Mouse (Mus musculus): ENCODE measurements around the gene H2al1a. TPM values are rescaled to one million over a fixed set of nuclear protein-coding genes. Genes with fewer than 3 reads are reported as not detected.

H2al1a gene
- not detected for total RNA-seq (2023)

DNA sequence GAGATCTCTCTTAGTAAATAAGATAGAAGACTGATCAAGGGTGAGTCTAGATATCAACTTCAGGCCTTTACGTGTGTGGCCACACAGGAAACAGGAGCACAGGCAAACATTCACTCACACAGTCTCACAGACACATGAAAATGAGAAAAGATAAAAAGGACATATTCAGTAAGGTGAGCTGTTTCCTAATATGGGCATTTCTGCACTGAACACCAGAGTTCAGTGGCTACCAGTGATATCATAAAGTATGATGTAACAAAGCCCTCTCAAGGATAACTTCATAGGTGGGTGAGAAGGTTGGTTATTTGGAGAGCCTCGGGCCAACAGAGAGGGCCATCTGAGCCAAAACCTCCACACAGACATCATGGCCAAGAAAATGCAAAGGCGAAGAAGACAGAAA, at the start of gene H2al1a:
H2al1a (plus strand) TSS at position 301 of the 400 bp plus-strand sequence.

DNA sequence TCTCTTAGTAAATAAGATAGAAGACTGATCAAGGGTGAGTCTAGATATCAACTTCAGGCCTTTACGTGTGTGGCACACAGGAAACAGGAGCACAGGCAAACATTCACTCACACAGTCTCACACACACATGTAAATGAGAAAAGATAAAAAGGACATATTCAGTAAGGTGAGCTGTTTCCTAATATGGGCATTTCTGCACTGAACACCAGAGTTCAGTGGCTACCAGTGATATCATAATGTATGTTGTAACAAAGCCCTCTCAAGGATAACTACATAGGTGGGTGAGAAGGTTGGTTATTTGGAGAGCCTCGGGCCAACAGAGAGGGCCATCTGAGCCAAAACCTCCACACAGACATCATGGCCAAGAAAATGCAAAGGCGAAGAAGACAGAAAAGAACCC, 3.1 kb downstream of the H2al1a start, which contains the start of gene H2al1b:
H2al1b (plus strand) TSS at position 301 of the 400 bp plus-strand sequence.

DNA sequence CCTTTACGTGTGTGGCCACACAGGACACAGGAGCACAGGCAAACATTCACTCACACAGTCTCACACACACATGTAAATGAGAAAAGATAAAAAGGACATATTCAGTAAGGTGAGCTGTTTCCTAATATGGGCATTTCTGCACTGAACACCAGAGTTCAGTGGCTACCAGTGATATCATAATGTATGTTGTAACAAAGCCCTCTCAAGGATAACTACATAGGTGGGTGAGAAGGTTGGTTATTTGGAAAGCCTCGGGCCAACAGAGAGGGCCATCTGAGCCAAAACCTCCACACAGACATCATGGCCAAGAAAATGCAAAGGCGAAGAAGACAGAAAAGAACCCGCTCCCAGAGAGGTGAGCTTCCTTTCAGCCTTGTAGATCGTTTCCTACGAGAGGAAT, 6.3 kb downstream of the H2al1a start, which contains the start of gene H2al1c:
H2al1c (plus strand) TSS at position 301 of the 400 bp plus-strand sequence.

DNA sequence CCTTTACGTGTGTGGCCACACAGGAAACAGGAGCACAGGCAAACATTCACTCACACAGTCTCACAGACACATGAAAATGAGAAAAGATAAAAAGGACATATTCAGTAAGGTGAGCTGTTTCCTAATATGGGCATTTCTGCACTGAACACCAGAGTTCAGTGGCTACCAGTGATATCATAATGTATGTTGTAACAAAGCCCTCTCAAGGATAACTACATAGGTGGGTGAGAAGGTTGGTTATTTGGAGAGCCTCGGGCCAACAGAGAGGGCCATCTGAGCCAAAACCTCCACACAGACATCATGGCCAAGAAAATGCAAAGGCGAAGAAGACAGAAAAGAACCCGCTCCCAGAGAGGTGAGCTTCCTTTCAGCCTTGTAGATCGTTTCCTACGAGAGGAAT, 9.5 kb downstream of the H2al1a start, which contains the start of gene H2al1d:
H2al1d (plus strand) TSS at position 301 of the 400 bp plus-strand sequence.

DNA sequence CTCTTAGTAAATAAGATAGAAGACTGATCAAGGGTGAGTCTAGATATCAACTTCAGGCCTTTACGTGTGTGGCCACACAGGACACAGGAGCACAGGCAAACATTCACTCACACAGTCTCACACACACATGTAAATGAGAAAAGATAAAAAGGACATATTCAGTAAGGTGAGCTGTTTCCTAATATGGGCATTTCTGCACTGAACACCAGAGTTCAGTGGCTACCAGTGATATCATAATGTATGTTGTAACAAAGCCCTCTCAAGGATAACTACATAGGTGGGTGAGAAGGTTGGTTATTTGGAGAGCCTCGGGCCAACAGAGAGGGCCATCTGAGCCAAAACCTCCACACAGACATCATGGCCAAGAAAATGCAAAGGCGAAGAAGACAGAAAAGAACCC, 12.6 kb downstream of the H2al1a start, which contains the start of gene H2al1e:
H2al1e (plus strand) TSS at position 301 of the 400 bp plus-strand sequence.

DNA sequence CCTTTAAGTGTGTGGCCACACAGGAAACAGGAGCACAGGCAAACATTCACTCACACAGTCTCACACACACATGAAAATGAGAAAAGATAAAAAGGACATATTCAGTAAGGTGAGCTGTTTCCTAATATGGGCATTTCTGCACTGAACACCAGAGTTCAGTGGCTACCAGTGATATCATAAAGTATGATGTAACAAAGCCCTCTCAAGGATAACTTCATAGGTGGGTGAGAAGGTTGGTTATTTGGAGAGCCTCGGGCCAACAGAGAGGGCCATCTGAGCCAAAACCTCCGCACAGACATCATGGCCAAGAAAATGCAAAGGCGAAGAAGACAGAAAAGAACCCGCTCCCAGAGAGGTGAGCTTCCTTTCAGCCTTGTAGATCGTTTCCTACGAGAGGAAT, 15.8 kb downstream of the H2al1a start, which contains the start of gene H2al1f:
H2al1f (plus strand) TSS at position 301 of the 400 bp plus-strand sequence.

DNA sequence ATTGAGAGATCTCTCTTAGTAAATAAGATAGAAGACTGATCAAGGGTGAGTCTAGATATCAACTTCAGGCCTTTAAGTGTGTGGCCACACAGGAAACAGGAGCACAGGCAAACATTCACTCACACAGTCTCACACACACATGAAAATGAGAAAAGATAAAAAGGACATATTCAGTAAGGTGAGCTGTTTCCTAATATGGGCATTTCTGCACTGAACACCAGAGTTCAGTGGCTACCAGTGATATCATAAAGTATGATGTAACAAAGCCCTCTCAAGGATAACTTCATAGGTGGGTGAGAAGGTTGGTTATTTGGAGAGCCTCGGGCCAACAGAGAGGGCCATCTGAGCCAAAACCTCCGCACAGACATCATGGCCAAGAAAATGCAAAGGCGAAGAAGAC, 18.9 kb downstream of the H2al1a start, which contains the start of gene H2al1g:
H2al1g (plus strand) TSS at position 301 of the 400 bp plus-strand sequence.

DNA sequence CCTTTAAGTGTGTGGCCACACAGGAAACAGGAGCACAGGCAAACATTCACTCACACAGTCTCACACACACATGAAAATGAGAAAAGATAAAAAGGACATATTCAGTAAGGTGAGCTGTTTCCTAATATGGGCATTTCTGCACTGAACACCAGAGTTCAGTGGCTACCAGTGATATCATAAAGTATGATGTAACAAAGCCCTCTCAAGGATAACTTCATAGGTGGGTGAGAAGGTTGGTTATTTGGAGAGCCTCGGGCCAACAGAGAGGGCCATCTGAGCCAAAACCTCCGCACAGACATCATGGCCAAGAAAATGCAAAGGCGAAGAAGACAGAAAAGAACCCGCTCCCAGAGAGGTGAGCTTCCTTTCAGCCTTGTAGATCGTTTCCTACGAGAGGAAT, 22.1 kb downstream of the H2al1a start, which contains the start of gene H2al1h:
H2al1h (plus strand) TSS at position 301 of the 400 bp plus-strand sequence.

DNA sequence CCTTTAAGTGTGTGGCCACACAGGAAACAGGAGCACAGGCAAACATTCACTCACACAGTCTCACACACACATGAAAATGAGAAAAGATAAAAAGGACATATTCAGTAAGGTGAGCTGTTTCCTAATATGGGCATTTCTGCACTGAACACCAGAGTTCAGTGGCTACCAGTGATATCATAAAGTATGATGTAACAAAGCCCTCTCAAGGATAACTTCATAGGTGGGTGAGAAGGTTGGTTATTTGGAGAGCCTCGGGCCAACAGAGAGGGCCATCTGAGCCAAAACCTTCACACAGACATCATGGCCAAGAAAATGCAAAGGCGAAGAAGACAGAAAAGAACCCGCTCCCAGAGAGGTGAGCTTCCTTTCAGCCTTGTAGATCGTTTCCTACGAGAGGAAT, 25.3 kb downstream of the H2al1a start, which contains the start of gene H2al1i:
H2al1i (plus strand) TSS at position 301 of the 400 bp plus-strand sequence.

DNA sequence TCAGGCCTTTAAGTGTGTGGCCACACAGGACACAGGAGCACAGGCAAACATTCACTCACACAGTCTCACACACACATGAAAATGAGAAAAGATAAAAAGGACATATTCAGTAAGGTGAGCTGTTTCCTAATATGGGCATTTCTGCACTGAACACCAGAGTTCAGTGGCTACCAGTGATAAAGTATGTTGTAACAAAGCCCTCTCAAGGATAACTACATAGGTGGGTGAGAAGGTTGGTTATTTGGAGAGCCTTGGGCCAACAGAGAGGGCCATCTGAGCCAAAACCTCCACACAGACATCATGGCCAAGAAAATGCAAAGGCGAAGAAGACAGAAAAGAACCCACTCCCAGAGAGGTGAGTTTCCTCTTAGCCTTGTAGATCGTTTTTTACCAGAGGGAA, 28.5 kb downstream of the H2al1a start, which contains the start of gene H2al1j:
H2al1j (plus strand) TSS at position 301 of the 400 bp plus-strand sequence.

Other genes starting within 250 kb of the H2al1a start
- not detected for gene H2al1b, start 3.2 kb downstream of the H2al1a start, total RNA-seq (2023)
- not detected for gene H2al1c, start 6.4 kb downstream of the H2al1a start, total RNA-seq (2023)
- gene H2al1d, start 9.6 kb downstream of the H2al1a start, total RNA-seq (2023) = not detected
- gene H2al1e, start 12.7 kb downstream of the H2al1a start, total RNA-seq (2023) = not detected
- not detected for gene H2al1f, start 15.9 kb downstream of the H2al1a start, total RNA-seq (2023)
- not detected for gene H2al1g, start 19.0 kb downstream of the H2al1a start, total RNA-seq (2023)
- not detected for gene H2al1h, start 22.2 kb downstream of the H2al1a start, total RNA-seq (2023)
- not detected for gene H2al1i, start 25.4 kb downstream of the H2al1a start, total RNA-seq (2023)
- gene H2al1j, start 28.6 kb downstream of the H2al1a start, total RNA-seq (2023) = not detected

All from monocyte, adult 59 days (primary cell).